Mouse (Mus musculus): Measurements from ENCODE around the gene Hps4.

DNA sequence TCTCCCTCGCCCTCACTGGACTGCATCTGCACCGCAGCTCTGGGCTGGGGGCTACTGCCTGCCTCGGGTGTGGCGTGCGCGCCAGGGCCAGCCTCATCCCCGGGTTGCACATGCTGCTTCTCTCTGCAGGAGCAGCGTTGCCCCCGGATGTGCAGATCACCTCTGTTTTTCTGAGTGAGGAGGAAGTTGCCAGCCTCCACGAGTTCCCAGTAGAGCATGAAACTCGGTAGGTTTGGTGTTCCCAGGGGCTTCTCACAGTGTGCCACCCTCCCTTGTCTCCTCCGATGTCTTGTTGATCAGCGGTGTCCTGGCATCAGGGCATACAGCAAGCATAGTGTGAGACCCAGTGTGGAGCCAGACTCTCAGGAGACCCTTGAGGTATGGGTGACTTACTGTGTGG lies 26.4 kb downstream of the Hps4 start:
- no peak for TF ChIP-seq GATA1 (IDR thresholded peaks at IDR 0.05; ENCODE audit: low read length)
- no peak for TF ChIP-seq TAL1 (IDR thresholded peaks at IDR 0.05; ENCODE audit: low read length)
